Mouse (Mus musculus) Muller cell, postnatal 12 days (primary cell): ENCODE data around the gene Olfr536.
"Not testable (repeated sequence)": the region's sequence is repeated elsewhere in the genome, so short reads cannot be mapped to it uniquely, and the experiment has no call there.

ENCODE experiments used
- DNase-seq: peaks from one replicate; pipeline ENCODE4 v3.0.0-alpha.2; 2015; ENCODE audit errors: inconsistent ontology term

Olfr536 gene

DNA sequence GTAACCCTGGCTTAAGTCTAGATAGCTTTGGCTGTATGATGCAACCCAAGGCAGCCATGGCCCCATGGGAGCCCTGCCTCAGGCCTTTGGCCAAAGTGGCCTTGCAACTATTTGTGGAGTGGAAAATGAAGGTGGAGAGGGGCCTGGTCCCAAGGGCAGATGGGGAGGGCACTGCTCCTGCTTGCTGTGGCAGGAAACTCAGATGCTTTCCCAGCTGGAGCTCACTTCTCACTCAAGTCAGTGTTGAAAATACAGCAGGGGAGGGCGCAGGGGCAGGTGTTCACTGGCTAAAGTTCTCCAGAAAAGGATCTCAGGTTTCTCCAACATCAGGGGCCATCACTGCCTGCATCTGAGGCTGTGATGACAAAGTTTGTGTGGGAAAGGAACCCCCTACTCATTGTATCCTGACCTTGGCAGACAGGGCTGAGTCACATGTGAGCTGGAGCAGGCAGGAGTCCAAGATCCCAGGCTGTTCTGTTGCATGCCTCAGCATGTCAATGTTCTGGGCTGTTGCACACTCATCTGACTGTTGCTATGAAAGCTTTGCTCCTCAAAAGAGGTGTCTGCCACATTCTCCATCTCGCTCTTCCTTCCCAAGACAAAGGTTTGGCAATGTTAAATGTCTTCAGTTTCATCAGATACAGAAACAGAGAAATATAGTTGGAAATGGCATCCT lies at the start of gene Olfr536:
Gene Olfr536 (minus strand): TSS at position 51 of the 676 bp plus-strand sequence.
- DNase-seq = peak; percentile 22

- DNase-seq = no peak
These were observed 32.5 kb upstream of the Olfr536 start for GRCm38 (mm10) chr7:140539746-140540145.

- no peak for DNase-seq
These were observed 12.5 kb downstream of the Olfr536 start for GRCm38 (mm10) chr7:140494702-140495101.

- DNase-seq = no peak
These were observed 13.0 kb downstream of the Olfr536 start for GRCm38 (mm10) chr7:140494231-140494630.

GRCm38 (mm10) chr7:140488981-140489380 lies 18.2 kb downstream of the Olfr536 start:
- DNase-seq = no peak

DNA sequence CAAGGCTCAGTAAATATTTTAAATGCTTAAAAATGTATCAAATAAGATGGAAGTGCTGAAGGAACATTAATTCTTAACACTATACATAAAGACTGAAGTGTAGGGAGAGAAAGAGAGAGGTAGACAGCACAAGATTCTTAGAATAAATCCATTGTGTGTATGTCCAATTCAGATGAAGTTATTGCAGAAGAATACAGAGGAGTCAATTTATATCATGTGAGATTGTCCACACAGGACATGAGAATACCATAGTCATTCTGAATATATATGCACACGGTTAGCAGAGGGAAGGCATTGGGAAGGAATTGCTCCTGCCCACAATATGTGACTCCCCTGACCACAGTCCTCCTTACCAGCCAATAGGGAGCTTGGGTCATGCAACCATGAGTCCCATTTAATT lies 23.3 kb downstream of the Olfr536 start, which contains the start of gene Olfr535:
Gene Olfr535 (plus strand): TSS at position 301 of the 400 bp plus-strand sequence.
- DNase-seq = no peak

- no peak for DNase-seq
These were observed 28.5 kb downstream of the Olfr536 start for GRCm38 (mm10) chr7:140478733-140479132.

- no peak for DNase-seq
These were observed 29.3 kb downstream of the Olfr536 start for GRCm38 (mm10) chr7:140477886-140478285.

GRCm38 (mm10) chr7:140463070-140463469 lies 44.1 kb downstream of the Olfr536 start, which contains the start of gene Olfr533:
Olfr533 (plus strand) TSS chr7:140463370.
- not testable (repeated sequence) for DNase-seq
